Mouse (Mus musculus) intestine, embryonic 16.5 days (tissue): ENCODE measurements at regions not wholly inside any gene's neighbourhood (a gene's known extent, or its start where the extent isn't known, plus 50 kb on each side); places are given as distances from the start of the nearest gene placed in this dataset.
A peak's percentile ranks its signal among the peaks of the same experiment; 100 is the strongest.

Source experiments
- ATAC-seq: fragments of 200-750 bp; cut with Nextera tagmentation; 2 replicates; pipeline ENCODE4 v1.8.0; 2017; ENCODE audit warnings: moderate TSS enrichment, moderate library complexity
- H3K27ac ChIP-seq: fragments of 300-500 bp; sonication (generic); 2 replicates; pipeline ENCODE4 v1.5.1; 2014; ENCODE audit warnings: mild to moderate bottlenecking, low read length
- H3K27me3 ChIP-seq: fragments of 300-500 bp; sonication (generic); replicated peaks from 2 replicates; pipeline ENCODE4 v1.6.1; 2014; ENCODE audit warnings: low read length, control low read depth, mixed read lengths; ENCODE audit not compliant: control insufficient read depth, insufficient read depth
- H3K36me3 ChIP-seq: fragments of 300-500 bp; sonication (generic); 2 replicates; pipeline ENCODE4 v1.6.1; 2014; ENCODE audit warnings: low read length, control low read depth; ENCODE audit not compliant: control insufficient read depth, insufficient read depth
- H3K4me1 ChIP-seq: fragments of 300-500 bp; sonication (generic); 2 replicates; pipeline ENCODE4 v1.6.1; 2014; ENCODE audit warnings: low read length, control low read depth, mixed read lengths; ENCODE audit not compliant: control insufficient read depth, insufficient read depth
- H3K4me2 ChIP-seq: fragments of 300-500 bp; sonication (generic); 2 replicates; pipeline ENCODE4 v1.6.1; 2014; ENCODE audit warnings: low read depth, low read length, control low read depth
- H3K4me3 ChIP-seq: fragments of 300-500 bp; sonication (generic); 2 replicates; pipeline ENCODE4 v1.5.1; 2014; ENCODE audit warnings: mild to moderate bottlenecking, low read length
- H3K9ac ChIP-seq: fragments of 300-500 bp; sonication (generic); 2 replicates; pipeline ENCODE4 v1.6.1; 2014; ENCODE audit warnings: low read depth, low read length
- H3K9me3 ChIP-seq: fragments of 300-500 bp; sonication (generic); 2 replicates; pipeline ENCODE4 v1.6.1; 2016; ENCODE audit warnings: low read length, control low read depth; ENCODE audit not compliant: control insufficient read depth
- WGBS: fragments of 180-500 bp; shearing (Covaris S2); extraction: QIAGEN DNeasy Blood & Tissue Kit; methylation state at CpG from one replicate; pipeline ENCODE4 v1.1.7; 2014; 5-methylcytosine and 5-hydroxymethylcytosine counted together

GRCm38 (mm10) chr16:77166722-77167121 lies 153.2 kb downstream of the Usp25 start:
- Histone ChIP-seq H3K4me1 (no peaks in the 10 kb centered on the region), H3K9ac (no peak overlapping the region), H3K4me2 (no peak overlapping the region), H3K9me3 (no peaks in the 10 kb centered on the region), H3K27me3 (no peaks in the 10 kb centered on the region), H3K27ac (no peak overlapping the region), H3K4me3 (no peak overlapping the region), H3K36me3 (no peaks in the 10 kb centered on the region)
- ATAC-seq: no peak
- 61% methylated on average over 4 of the region's 4 CpGs for WGBS

GRCm38 (mm10) chr16:77173026-77173692 lies 159.7 kb downstream of the Usp25 start:
- peak; percentile 66 for ATAC-seq

GRCm38 (mm10) chr16:77174744-77175432 lies 161.4 kb downstream of the Usp25 start:
- Histone ChIP-seq H3K4me3 (no peak overlapping the region), H3K9me3 (no peaks in the 10 kb centered on the region), H3K4me2 (no peak overlapping the region), H3K9ac (no peak overlapping the region), H3K36me3 (no peaks in the 10 kb centered on the region), H3K4me1 (no peaks in the 10 kb centered on the region), H3K27me3 (no peaks in the 10 kb centered on the region), H3K27ac (no peak overlapping the region)
- 76% methylated on average over 7 of the region's 7 CpGs for WGBS
- no peak for ATAC-seq

More at GRCm38 (mm10) chr16:77173026-77173692, 159.7 kb downstream of the Usp25 start:
- Histone ChIP-seq H3K27me3 (no peaks in the 10 kb centered on the region), H3K36me3 (no peaks in the 10 kb centered on the region), H3K4me1 (no peaks in the 10 kb centered on the region), H3K4me3 (no peak overlapping the region), H3K9me3 (no peaks in the 10 kb centered on the region), H3K9ac (no peak overlapping the region), H3K4me2 (no peak overlapping the region), H3K27ac (no peak overlapping the region)
- WGBS: 25% methylated on average over 8 of the region's 8 CpGs

GRCm38 (mm10) chr16:77180990-77181389 lies 167.5 kb downstream of the Usp25 start:
- Histone ChIP-seq H3K4me1 (no peaks in the 10 kb centered on the region), H3K27me3 (no peaks in the 10 kb centered on the region), H3K9ac (no peak overlapping the region), H3K9me3 (no peaks in the 10 kb centered on the region), H3K36me3 (no peaks in the 10 kb centered on the region), H3K4me3 (no peak overlapping the region), H3K4me2 (no peak overlapping the region), H3K27ac (no peak overlapping the region)
- WGBS: 50% methylated on average over 2 of the region's 2 CpGs
- ATAC-seq: no peak
